Mouse (Mus musculus) neural tube, embryonic 15.5 days (tissue): ENCODE data around the gene Sema3g. TPM values are rescaled to one million over a fixed set of nuclear protein-coding genes. Genes with fewer than 3 reads are reported as not detected.
A peak's percentile ranks its signal among the peaks of the same experiment; 100 is the strongest.

ENCODE experiments used
- ATAC-seq: fragments of 200-750 bp; cut with Nextera tagmentation; 2 replicates; pipeline ENCODE4 v1.8.0; 2017; ENCODE audit warnings: mild to moderate bottlenecking, moderate TSS enrichment, moderate library complexity; ENCODE audit not compliant: low FRiP score
- H3K27ac ChIP-seq: fragments of 300-500 bp; sonication (generic); replicated peaks from 2 replicates; pipeline ENCODE4 v1.5.1; 2015; ENCODE audit warnings: mild to moderate bottlenecking, inconsistent platforms
- H3K27me3 ChIP-seq: fragments of 300-500 bp; sonication (generic); replicated peaks from 2 replicates; pipeline ENCODE4 v1.6.1; 2015; ENCODE audit warnings: inconsistent platforms
- H3K36me3 ChIP-seq: fragments of 300-500 bp; sonication (generic); 2 replicates; pipeline ENCODE4 v1.6.1; 2015; ENCODE audit warnings: inconsistent platforms
- H3K4me1 ChIP-seq: fragments of 300-500 bp; sonication (generic); 2 replicates; pipeline ENCODE4 v1.6.1; 2015; ENCODE audit warnings: inconsistent platforms
- H3K4me2 ChIP-seq: fragments of 300-500 bp; sonication (generic); 2 replicates; pipeline ENCODE4 v1.6.1; 2015; ENCODE audit warnings: inconsistent platforms, mild to moderate bottlenecking, moderate library complexity
- H3K4me3 ChIP-seq: fragments of 300-500 bp; sonication (generic); replicated peaks from 2 replicates; pipeline ENCODE4 v1.5.1; 2015; ENCODE audit warnings: mild to moderate bottlenecking, inconsistent platforms
- H3K9ac ChIP-seq: fragments of 300-500 bp; sonication (generic); replicated peaks from 2 replicates; pipeline ENCODE4 v1.6.1; 2015; ENCODE audit warnings: mild to moderate bottlenecking, inconsistent platforms
- H3K9me3 ChIP-seq: fragments of 300-500 bp; sonication (generic); replicated peaks from 2 replicates; pipeline ENCODE4 v1.6.1; 2016; ENCODE audit warnings: inconsistent platforms
- WGBS: fragments of 180-500 bp; shearing (Covaris S2); methylation state at CpG from one replicate; pipeline ENCODE4 v1.1.7; 2015; ENCODE audit warnings: mixed read lengths; 5-methylcytosine and 5-hydroxymethylcytosine counted together
- polyA plus RNA-seq: library from polyadenylated mRNA; unstranded; fragments of >200 nt; fragmentation: Nextera tagmentation; extraction: Ambion mirVana; gene quantifications from 2 replicates; pipeline ENCODE4 v1.2.1, GENCODE M21; 2015

Sema3g gene
- polyA plus RNA-seq, 1 experiment from 2014 or later: 0.47 TPM

DNA sequence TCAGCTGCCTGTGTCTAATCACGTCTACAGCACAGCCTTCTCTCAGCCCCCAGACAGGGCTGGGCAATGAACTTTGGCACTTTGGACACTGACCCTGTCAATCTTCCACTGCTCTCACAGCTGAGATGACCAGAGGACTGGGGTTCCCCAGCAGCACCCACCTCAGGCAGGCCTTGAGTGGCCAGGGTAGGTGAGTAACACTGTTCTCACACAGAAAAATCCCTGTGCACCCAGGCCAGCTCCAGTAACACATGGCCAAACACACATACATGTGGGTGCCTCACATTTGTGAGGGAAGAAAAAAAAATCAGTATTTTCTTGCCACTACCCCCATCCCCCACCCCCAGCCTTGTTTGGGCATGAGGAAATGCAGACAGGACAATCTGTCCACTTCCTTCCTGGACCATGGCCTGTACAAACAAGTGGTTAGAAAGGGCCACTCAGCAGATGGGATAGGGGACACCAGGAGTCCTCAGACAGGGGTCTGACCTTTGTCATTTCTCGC lies 34.8 kb upstream of the Sema3g start:
- peaks cover 97% of the 10 kb centered on the region for H3K36me3 ChIP-seq
- WGBS: 89% methylated on average over 2 of the region's 2 CpGs
- no peaks in the 10 kb centered on the region for H3K27me3 ChIP-seq

DNA sequence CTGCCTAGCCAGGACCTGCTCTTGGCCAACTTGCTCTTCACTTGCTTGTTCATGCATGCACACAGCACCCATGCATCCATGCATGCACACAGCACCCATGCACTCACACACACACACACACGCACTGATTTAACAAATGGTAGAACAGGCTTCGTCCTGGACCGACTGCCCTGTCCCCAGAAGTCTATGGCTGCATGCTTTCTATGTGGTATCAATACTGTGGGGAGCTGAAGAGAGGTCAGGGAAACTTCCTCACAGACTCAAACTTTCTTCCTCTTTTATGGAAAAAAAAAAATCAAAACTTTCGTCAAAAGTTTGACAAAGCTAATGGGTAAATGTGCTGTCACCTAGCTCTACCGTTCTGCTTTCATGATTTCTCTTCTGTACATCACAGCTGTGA lies 34.1 kb upstream of the Sema3g start:
- peaks cover 100% of the 10 kb centered on the region for H3K36me3 ChIP-seq
- H3K9ac ChIP-seq: no peak overlapping the region
- no peaks in the 10 kb centered on the region; the same call in 1 of the 2 replicates for H3K4me1 ChIP-seq
- no peak overlapping the region for H3K4me3 ChIP-seq
- H3K9me3 ChIP-seq: no peaks in the 10 kb centered on the region
- H3K27ac ChIP-seq: no peak overlapping the region
- no peak overlapping the region for H3K4me2 ChIP-seq
- WGBS: 92% methylated on average over 5 of the region's 5 CpGs
- no peak for ATAC-seq
- no peaks in the 10 kb centered on the region for H3K27me3 ChIP-seq

More for the DNA sequence above, 34.8 kb upstream of the Sema3g start:
- no peaks in the 10 kb centered on the region for H3K9me3 ChIP-seq
- no peak for ATAC-seq
- no peak overlapping the region for H3K4me3 ChIP-seq
- no peak overlapping the region for H3K9ac ChIP-seq
- H3K27ac ChIP-seq: no peak overlapping the region
- H3K4me2 ChIP-seq: no peak overlapping the region
- H3K4me1 ChIP-seq: no peaks in the 10 kb centered on the region

DNA sequence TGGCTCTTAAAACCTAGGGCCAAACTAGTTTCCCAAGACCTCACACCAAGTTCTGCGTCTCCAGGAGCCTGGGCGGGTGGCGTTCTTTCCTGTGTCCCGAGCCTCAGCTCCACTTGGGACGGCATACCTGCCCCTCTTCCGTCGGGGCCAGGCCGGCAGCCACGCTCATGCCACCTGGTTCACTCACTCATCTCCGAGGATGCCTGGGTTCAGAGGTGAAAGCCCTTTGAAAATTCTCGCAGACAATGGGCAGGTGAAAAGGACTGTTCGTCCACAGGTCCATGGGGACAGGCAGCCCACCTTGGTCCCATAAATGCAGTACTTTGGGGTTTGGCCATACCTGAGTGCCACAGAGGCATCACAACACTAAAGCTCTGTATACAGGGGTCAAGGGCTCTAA lies 33.5 kb upstream of the Sema3g start:
- 96% methylated on average over 12 of the region's 12 CpGs for WGBS
- Histone ChIP-seq H3K36me3 (peaks cover 100% of the 10 kb centered on the region), H3K9me3 (no peaks in the 10 kb centered on the region), H3K9ac (no peak overlapping the region), H3K4me2 (no peak overlapping the region), H3K27ac (no peak overlapping the region), H3K4me3 (no peak overlapping the region), H3K27me3 (no peaks in the 10 kb centered on the region), H3K4me1 (peaks cover 5% of the 10 kb centered on the region; the same call in 1 of the 2 replicates)
- no peak for ATAC-seq

DNA sequence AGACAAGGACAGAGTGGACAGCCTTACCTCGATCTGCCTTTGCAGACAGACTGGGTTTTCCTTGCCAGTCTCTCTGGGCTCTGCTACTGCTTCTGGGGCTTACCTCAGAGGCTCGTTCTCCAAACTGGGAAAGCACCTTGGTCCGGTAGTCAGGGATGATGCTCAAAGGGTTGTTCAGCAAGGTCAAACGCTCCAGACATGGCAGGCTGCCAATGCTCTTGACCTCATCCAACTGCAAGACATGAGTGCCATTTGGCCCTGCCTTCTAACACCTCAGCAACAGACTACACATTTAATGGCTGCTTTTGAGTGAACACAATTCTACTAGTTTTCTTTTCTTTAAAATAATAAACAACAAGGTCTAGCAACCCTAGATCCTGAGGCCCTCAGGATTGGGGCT lies 31.0 kb upstream of the Sema3g start:
- WGBS: 82% methylated on average over 4 of the region's 4 CpGs
- peaks cover 6% of the 10 kb centered on the region; the same call in 1 of the 2 replicates for H3K4me1 ChIP-seq
- no peaks in the 10 kb centered on the region for H3K27me3 ChIP-seq
- no peak overlapping the region for H3K4me2 ChIP-seq
- H3K9ac ChIP-seq: no peak overlapping the region
- H3K36me3 ChIP-seq: peaks cover 100% of the 10 kb centered on the region
- H3K9me3 ChIP-seq: no peaks in the 10 kb centered on the region
- H3K4me3 ChIP-seq: no peak overlapping the region
- no peak overlapping the region for H3K27ac ChIP-seq
- no peak for ATAC-seq

DNA sequence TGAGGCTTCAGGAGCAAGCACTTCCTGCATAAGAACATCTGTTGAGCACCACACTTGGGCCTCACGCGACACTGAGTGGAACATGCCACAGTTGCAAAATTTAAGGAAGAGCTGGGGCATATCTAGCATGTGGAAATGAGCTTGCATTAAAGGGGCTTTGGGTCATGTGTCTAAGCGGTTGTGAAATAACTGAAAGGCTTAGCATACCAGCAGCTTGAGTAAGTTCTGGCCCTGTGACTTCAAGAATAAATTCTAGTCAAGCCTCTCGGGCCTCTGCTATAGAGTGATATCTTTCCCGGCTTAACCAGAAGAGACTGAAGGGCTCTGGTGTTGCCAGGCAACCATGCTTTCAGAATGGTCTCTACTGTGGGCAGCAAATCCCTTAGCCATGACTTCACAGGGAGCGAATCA lies 28.9 kb upstream of the Sema3g start:
- 55% methylated on average over 6 of the region's 6 CpGs for WGBS
- Histone ChIP-seq H3K4me3 (no peak overlapping the region), H3K27ac (peak overlapping the region; percentile 45), H3K27me3 (no peaks in the 10 kb centered on the region), H3K9ac (no peak overlapping the region), H3K9me3 (no peaks in the 10 kb centered on the region), H3K4me1 (peaks cover 6% of the 10 kb centered on the region; the same call in 1 of the 2 replicates), H3K4me2 (no peak overlapping the region), H3K36me3 (peaks cover 99% of the 10 kb centered on the region)
- no peak; the same call in 1 of the 2 replicates for ATAC-seq

DNA sequence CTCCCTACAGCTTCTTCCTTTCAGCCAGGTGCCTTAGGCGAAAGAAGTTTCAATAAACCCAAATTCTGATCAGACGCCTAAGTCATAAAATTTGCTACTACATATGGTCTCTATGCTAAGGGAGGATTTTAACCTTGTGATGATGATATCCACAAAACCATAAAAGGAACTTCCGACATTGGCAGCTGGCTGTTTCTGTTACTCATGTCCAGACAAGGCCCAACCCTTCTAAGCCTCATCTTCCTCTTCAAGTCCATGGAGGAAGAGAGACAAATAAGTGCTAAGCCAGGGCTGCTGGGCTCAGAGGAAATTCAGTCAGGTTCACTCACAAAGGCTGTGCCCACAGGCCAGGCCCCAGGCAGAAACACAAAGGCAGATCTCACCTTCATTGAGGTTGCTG lies 28.3 kb upstream of the Sema3g start:
- Histone ChIP-seq H3K9ac (no peak overlapping the region), H3K27me3 (no peaks in the 10 kb centered on the region), H3K4me3 (no peak overlapping the region), H3K9me3 (no peaks in the 10 kb centered on the region), H3K4me2 (no peak overlapping the region), H3K27ac (peak overlapping the region; percentile 45), H3K4me1 (peaks cover 6% of the 10 kb centered on the region; the same call in 1 of the 2 replicates), H3K36me3 (peaks cover 97% of the 10 kb centered on the region)
- WGBS: 90% methylated on average over 3 of the region's 3 CpGs
- ATAC-seq: no peak

DNA sequence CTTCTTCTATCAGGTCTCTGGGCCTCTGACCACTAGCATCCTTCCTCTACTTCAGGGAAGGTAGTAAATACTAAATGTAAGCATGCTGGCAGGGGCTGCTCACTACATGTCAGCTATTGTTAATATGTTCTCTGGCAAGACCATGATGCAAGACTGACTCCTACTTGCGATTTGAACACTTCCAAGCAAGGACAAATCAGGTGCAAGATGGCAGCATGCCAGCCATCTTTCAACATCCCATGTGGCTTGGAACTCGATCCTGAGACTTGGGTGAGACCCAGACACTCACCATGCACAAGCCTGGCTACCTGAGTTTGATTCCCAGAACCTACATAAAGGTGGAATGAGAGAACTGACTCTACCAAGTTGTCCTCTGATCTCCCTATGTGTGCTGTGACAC lies 25.7 kb upstream of the Sema3g start:
- Histone ChIP-seq H3K36me3 (peaks cover 83% of the 10 kb centered on the region), H3K4me1 (peaks cover 13% of the 10 kb centered on the region), H3K9ac (no peak overlapping the region), H3K27me3 (no peaks in the 10 kb centered on the region), H3K9me3 (no peaks in the 10 kb centered on the region), H3K4me2 (no peak overlapping the region), H3K4me3 (no peak overlapping the region), H3K27ac (no peak overlapping the region)
- WGBS: 72% methylated on average over 2 of the region's 2 CpGs
- no peak for ATAC-seq

DNA sequence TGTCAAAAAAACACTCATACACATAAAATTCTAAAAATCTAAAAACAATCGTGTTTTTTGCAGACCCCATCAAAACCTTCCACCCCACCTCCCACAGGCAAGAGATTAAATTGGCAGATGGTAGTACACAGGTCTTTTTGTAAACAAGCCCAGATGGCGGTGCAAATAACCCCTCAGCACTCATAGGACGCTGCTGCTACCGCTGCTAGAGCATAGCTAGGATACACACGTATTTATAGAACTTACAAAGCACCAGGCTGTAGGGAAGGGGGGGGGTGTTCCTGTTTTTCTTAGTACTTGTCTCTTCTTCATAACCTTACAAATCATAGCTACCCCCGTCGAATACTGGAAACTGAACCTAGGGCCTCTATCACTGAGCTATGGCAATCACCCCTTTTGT lies 23.9 kb upstream of the Sema3g start:
- ATAC-seq: no peak
- Histone ChIP-seq H3K4me1 (peaks cover 20% of the 10 kb centered on the region), H3K36me3 (peaks cover 70% of the 10 kb centered on the region), H3K4me2 (no peak overlapping the region), H3K9me3 (no peaks in the 10 kb centered on the region), H3K4me3 (no peak overlapping the region), H3K27me3 (no peaks in the 10 kb centered on the region), H3K27ac (no peak overlapping the region), H3K9ac (no peak overlapping the region)
- 81% methylated on average over 7 of the region's 7 CpGs for WGBS

DNA sequence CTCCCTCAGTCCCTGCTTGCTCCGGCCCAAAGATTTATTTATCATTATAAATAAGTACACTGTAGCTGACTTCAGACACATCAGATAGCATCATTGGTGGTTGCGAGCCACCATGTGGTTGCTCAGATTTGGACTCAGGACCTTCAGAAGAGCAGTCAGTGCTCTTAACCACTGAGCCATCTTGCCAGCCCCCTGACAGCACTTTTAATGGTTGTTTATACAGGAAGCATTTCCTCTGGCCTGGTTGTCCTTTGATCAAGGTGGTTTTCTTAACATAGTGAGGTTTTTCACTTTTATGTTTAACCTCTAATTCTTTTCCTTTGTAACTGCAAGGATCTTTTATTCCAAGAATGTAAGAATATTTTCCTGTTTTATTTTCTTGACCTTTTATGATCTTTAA lies 23.2 kb upstream of the Sema3g start:
- Histone ChIP-seq H3K36me3 (peaks cover 67% of the 10 kb centered on the region), H3K9ac (no peak overlapping the region), H3K4me1 (peaks cover 16% of the 10 kb centered on the region), H3K27ac (no peak overlapping the region), H3K4me2 (no peak overlapping the region), H3K4me3 (no peak overlapping the region), H3K9me3 (no peaks in the 10 kb centered on the region), H3K27me3 (no peaks in the 10 kb centered on the region)
- WGBS: 92% methylated on average over 2 of the region's 2 CpGs
- ATAC-seq: no peak

DNA sequence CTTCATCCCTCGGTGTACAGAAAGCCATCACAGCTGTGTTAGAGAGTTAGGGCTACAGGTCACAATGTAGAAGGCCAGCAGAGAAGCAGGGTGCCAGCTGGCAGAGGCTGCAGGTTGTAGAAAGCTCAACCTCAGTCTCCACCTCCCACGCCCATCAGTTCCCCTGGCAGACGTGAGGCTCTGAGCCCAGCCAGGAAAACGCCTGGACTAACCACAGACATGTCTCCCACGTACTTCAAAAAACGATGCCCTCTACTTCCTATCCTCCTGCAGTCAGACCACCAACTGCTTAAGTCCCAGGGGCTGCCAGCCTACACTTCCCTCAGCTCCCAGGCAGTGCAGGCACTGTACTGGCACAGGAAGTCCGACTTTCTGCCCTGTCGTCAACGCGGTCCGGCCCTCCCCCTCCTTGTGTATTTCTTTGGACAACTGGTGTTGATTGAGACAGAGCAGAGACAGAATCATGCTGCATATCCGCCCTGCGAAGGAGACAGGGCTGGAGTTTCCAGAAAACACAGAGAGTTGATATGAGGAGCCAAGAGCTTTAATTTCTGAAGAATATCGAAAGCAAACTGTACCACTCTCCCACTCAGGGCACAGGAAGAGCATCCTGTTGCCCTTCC lies 22.7 kb upstream of the Sema3g start:
- Histone ChIP-seq H3K4me3 (no peak overlapping the region), H3K27ac (no peak overlapping the region), H3K9ac (no peak overlapping the region), H3K9me3 (no peaks in the 10 kb centered on the region), H3K27me3 (no peaks in the 10 kb centered on the region), H3K4me1 (peaks cover 16% of the 10 kb centered on the region), H3K36me3 (peaks cover 67% of the 10 kb centered on the region), H3K4me2 (no peak overlapping the region)
- no peak for ATAC-seq
- 80% methylated on average over 14 of the region's 14 CpGs for WGBS

DNA sequence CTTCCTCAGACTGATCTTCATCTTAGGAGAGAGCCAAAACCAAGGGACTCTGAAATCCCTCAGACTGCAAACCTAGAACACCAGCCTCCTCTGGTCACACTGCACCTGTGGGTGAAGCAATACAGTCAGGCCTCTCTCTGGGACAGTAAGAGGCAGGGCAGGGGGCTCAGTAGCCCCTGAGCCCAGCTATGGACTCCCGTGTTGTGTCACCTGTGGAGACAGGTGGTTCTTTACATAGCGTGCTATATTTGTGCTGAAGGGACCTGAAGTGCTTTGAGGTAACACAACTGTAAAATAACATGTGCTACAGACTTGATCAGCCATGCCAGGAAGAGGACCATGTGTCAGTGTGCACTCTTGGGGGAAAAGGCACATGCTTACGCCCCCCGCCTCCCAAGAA lies 22.1 kb upstream of the Sema3g start:
- peaks cover 16% of the 10 kb centered on the region for H3K4me1 ChIP-seq
- no peak for ATAC-seq
- 97% methylated on average over 4 of the region's 4 CpGs for WGBS
- H3K9me3 ChIP-seq: no peaks in the 10 kb centered on the region
- H3K27me3 ChIP-seq: no peaks in the 10 kb centered on the region
- H3K4me2 ChIP-seq: no peak overlapping the region
- no peak overlapping the region for H3K27ac ChIP-seq
- H3K36me3 ChIP-seq: peaks cover 67% of the 10 kb centered on the region
- no peak overlapping the region for H3K4me3 ChIP-seq
- H3K9ac ChIP-seq: no peak overlapping the region

DNA sequence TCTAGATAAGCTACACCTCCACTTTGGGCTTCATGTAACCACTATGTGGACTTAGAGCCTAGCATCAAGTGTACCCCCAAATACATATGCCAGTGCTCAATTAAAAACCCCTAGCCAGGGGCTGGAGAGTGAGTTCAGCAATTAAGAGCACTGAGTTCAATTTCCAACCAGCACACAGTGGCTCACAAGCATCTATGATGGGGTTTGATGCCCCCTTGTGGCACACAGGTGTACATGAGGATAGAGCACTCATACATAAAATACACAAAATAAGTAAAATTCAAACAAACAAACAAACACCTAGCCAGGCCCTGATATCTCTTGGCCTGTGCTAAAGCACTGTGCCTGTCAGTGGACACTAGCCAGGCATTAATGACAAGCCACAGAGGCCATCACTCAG lies 21.7 kb upstream of the Sema3g start:
- peaks cover 16% of the 10 kb centered on the region for H3K4me1 ChIP-seq
- no peaks in the 10 kb centered on the region for H3K27me3 ChIP-seq
- H3K9ac ChIP-seq: no peak overlapping the region
- no peak overlapping the region for H3K4me2 ChIP-seq
- no peak overlapping the region for H3K4me3 ChIP-seq
- H3K27ac ChIP-seq: no peak overlapping the region
- H3K36me3 ChIP-seq: peaks cover 67% of the 10 kb centered on the region
- no peak for ATAC-seq
- H3K9me3 ChIP-seq: no peaks in the 10 kb centered on the region
